Mouse (Mus musculus) Patski (cell line): ENCODE measurements around the gene Hsp90ab1. TPM values are rescaled to one million over a fixed set of nuclear protein-coding genes. Genes with fewer than 3 reads are reported as not detected.

Experiments
- ATAC-seq: fragments of 100-300 bp; one replicate; pipeline ENCODE4 v1.8.0; 2021
- CTCF ChIA-PET: fragments of 350-600 bp; sonication (Branson Sonifier 250); formaldehyde crosslinking; loops from one replicate; lab custom pipeline; 2022; ENCODE audit warnings: inconsistent platforms; lab: Charles Lee
- POLR2A ChIA-PET: fragments of 350-600 bp; sonication (Branson Sonifier 250); formaldehyde crosslinking; loops from one replicate; lab custom pipeline; 2022; ENCODE audit warnings: antibody characterized with exemption, inconsistent platforms; lab: Charles Lee
- DNase-seq: peaks from one replicate; pipeline ENCODE4 v3.0.0-alpha.2; 2011; ENCODE audit warnings: low read depth, low spot score
- H3K27me3 ChIP-seq: fragments of 371-371 bp; one replicate; pipeline ENCODE4 v1.5.1; 2021
- CTCF ChIP-seq: fragments of 100-300 bp; IDR thresholded peaks from one replicate; pipeline ENCODE4 v1.5.1; 2021
- in situ Hi-C: fragments of 300-500 bp; cut with MboI; formaldehyde crosslinking; loops from 3 replicates; pipeline ENCODE4 v1.11.1; 2018; ENCODE audit warnings: low pct_unique_long_range_greater_than_20kb, mixed read lengths
- polyA plus RNA-seq: library from polyadenylated mRNA; unstranded; gene quantifications from one replicate; pipeline ENCODE4 v1.2.3, GENCODE M21; 2021

The Hsp90ab1 gene
- polyA plus RNA-seq, 1 experiment from 2014 or later, result 1,835 TPM

- ATAC-seq, result no peak
Measured at GRCm38 (mm10) chr17:45590410-45590809, 17.3 kb upstream of the Hsp90ab1 start.

GRCm38 (mm10) chr17:45589844-45590243, 16.8 kb upstream of the Hsp90ab1 start:
- POLR2A ChIA-PET, result no interaction called here
- CTCF ChIA-PET, result no interaction called here
- in situ Hi-C loops, result loop anchor here (5.0 kb wide), 2 partner anchors 37 to 132 kb away; no protein-coding TSS in a partner anchor
- DNase-seq (no peak), ATAC-seq (no peak)
- no peaks in the 10 kb centered on the region for H3K27me3 ChIP-seq
- TF ChIP-seq CTCF, result no peak

More at GRCm38 (mm10) chr17:45590410-45590809, 17.3 kb upstream of the Hsp90ab1 start:
- POLR2A ChIA-PET, result no interaction called here
- TF ChIP-seq CTCF, result no peak
- H3K27me3 ChIP-seq, result no peaks in the 10 kb centered on the region
- no peak for DNase-seq
- in situ Hi-C loops, result no loop called here
- CTCF ChIA-PET, result interaction anchor here (0.7 to 1.4 kb wide), 3 partner anchors 9 to 65 kb away, joined by 3 to 4 read pairs (median 3); no protein-coding TSS in a partner anchor

GRCm38 (mm10) chr17:45589236-45589635, 16.2 kb upstream of the Hsp90ab1 start:
- no peak for DNase-seq
- ATAC-seq, result no peak
- POLR2A ChIA-PET, result no interaction called here
- in situ Hi-C loops, result loop anchor here (5.0 kb wide), 2 partner anchors 38 to 133 kb away; no protein-coding TSS in a partner anchor
- TF ChIP-seq CTCF, result no peak
- no peaks in the 10 kb centered on the region for H3K27me3 ChIP-seq
- CTCF ChIA-PET, result interaction anchor here (1.0 kb wide), 1 partner anchor 22 kb away, joined by 4 read pairs; no protein-coding TSS in a partner anchor

GRCm38 (mm10) chr17:45588370-45588769, 15.3 kb upstream of the Hsp90ab1 start:
- TF ChIP-seq CTCF, result no peak
- ATAC-seq (no peak), DNase-seq (no peak)
- POLR2A ChIA-PET, result no interaction called here
- CTCF ChIA-PET, result interaction anchor here (1.0 kb wide), 1 partner anchor 23 kb away, joined by 4 read pairs; no protein-coding TSS in a partner anchor
- in situ Hi-C loops, result loop anchor here (5.0 kb wide), 2 partner anchors 39 to 134 kb away; no protein-coding TSS in a partner anchor
- H3K27me3 ChIP-seq, result no peaks in the 10 kb centered on the region

GRCm38 (mm10) chr17:45586449-45586837, 13.4 kb upstream of the Hsp90ab1 start:
- ATAC-seq (no peak), DNase-seq (no peak)
- TF ChIP-seq CTCF, result no peak
- ChIA-PET CTCF (interaction anchor here (0.9 to 6.9 kb wide), 5 partner anchors 10 to 56 kb away, joined by 3 to 76 read pairs (median 4); no protein-coding TSS in a partner anchor), POLR2A (interaction anchor here (1.0 kb wide), 1 partner anchor 51 kb away, joined by 3 read pairs; no protein-coding TSS in a partner anchor)
- in situ Hi-C loops, result loop anchor here (5.0 kb wide), 2 partner anchors 41 to 136 kb away; no protein-coding TSS in a partner anchor
- no peaks in the 10 kb centered on the region for H3K27me3 ChIP-seq

- H3K27me3 ChIP-seq, result no peaks in the 10 kb centered on the region
- no peak for DNase-seq
- no peak for TF ChIP-seq CTCF
- POLR2A ChIA-PET, result interaction anchor here (0.6 to 1.1 kb wide), 2 partner anchors 8 to 12 kb away, joined by 3 to 8 read pairs; no protein-coding TSS in a partner anchor
- CTCF ChIA-PET, result interaction anchor here (1.2 to 6.9 kb wide), 8 partner anchors 8 to 56 kb away, joined by 3 to 76 read pairs (median 8); no protein-coding TSS in a partner anchor
- in situ Hi-C loops, result loop anchor here (5.0 kb wide), 2 partner anchors 41 to 136 kb away; no protein-coding TSS in a partner anchor
- no peak for ATAC-seq
Measured at GRCm38 (mm10) chr17:45585725-45586448, 12.8 kb upstream of the Hsp90ab1 start.

- peak; percentile 98 for TF ChIP-seq CTCF
- in situ Hi-C loops, result loop anchor here (5.0 kb wide), 2 partner anchors 42 to 137 kb away; no protein-coding TSS in a partner anchor
Measured at GRCm38 (mm10) chr17:45584939-45585678, 12.0 kb upstream of the Hsp90ab1 start.

GRCm38 (mm10) chr17:45584096-45584896, 11.2 kb upstream of the Hsp90ab1 start:
- no peak for TF ChIP-seq CTCF
- CTCF ChIA-PET, result interaction anchor here (0.7 to 6.9 kb wide), 15 partner anchors 10 to 456 kb away, joined by 3 to 76 read pairs (median 4); no protein-coding TSS in a partner anchor
- POLR2A ChIA-PET, result interaction anchor here (0.6 to 1.2 kb wide), 6 partner anchors 10 to 71 kb away, joined by 3 to 8 read pairs (median 4); partner anchors contain the start of gene Hsp90ab1
- in situ Hi-C loops, result no loop called here
- no peaks in the 10 kb centered on the region for H3K27me3 ChIP-seq
- DNase-seq (no peak), ATAC-seq (no peak)

More at GRCm38 (mm10) chr17:45584939-45585678, 12.0 kb upstream of the Hsp90ab1 start:
- ATAC-seq (peak; percentile 17), DNase-seq (no peak)
- CTCF ChIA-PET, result interaction anchor here (0.7 to 6.9 kb wide), 15 partner anchors 9 to 103 kb away, joined by 3 to 76 read pairs (median 4); no protein-coding TSS in a partner anchor
- no peaks in the 10 kb centered on the region for H3K27me3 ChIP-seq
- POLR2A ChIA-PET, result interaction anchor here (0.7 to 1.2 kb wide), 5 partner anchors 8 to 70 kb away, joined by 3 to 8 read pairs (median 3); partner anchors contain the start of gene Hsp90ab1
